Mouse (Mus musculus) limb, embryonic 13.5 days (tissue): ENCODE data around the gene Tas2r135. TPM values are rescaled to one million over a fixed set of nuclear protein-coding genes. Genes with fewer than 3 reads are reported as not detected.

Source experiments
- ATAC-seq: fragments of 200-750 bp; cut with Nextera tagmentation; 2 replicates; pipeline ENCODE4 v1.8.0; 2017; ENCODE audit warnings: low read depth, moderate number of reproducible peaks, moderate TSS enrichment; ENCODE audit not compliant: low FRiP score
- H3K27ac ChIP-seq: fragments of 300-500 bp; sonication (generic); 2 replicates; pipeline ENCODE4 v1.5.1; 2015; ENCODE audit warnings: inconsistent platforms, mild to moderate bottlenecking, moderate library complexity
- H3K27me3 ChIP-seq: fragments of 300-500 bp; sonication (generic); 2 replicates; pipeline ENCODE4 v1.6.1; 2015; ENCODE audit warnings: mild to moderate bottlenecking, inconsistent platforms
- H3K36me3 ChIP-seq: fragments of 300-500 bp; sonication (generic); 2 replicates; pipeline ENCODE4 v1.6.1; 2015; ENCODE audit warnings: inconsistent platforms, mild to moderate bottlenecking, moderate library complexity
- H3K4me1 ChIP-seq: fragments of 300-500 bp; sonication (generic); 2 replicates; pipeline ENCODE4 v1.6.1; 2015; ENCODE audit warnings: inconsistent platforms
- H3K4me2 ChIP-seq: fragments of 300-500 bp; sonication (generic); replicated peaks from 2 replicates; pipeline ENCODE4 v1.6.1; 2015; ENCODE audit warnings: inconsistent platforms, mild to moderate bottlenecking, moderate library complexity
- H3K4me3 ChIP-seq: fragments of 300-500 bp; sonication (generic); 2 replicates; pipeline ENCODE4 v1.5.1; 2015; ENCODE audit warnings: moderate library complexity, mild to moderate bottlenecking, inconsistent platforms
- H3K9ac ChIP-seq: fragments of 300-500 bp; sonication (generic); 2 replicates; pipeline ENCODE4 v1.6.1; 2015; ENCODE audit warnings: mild to moderate bottlenecking, inconsistent platforms
- H3K9me3 ChIP-seq: fragments of 300-500 bp; sonication (generic); 2 replicates; pipeline ENCODE4 v1.6.1; 2016; ENCODE audit warnings: inconsistent platforms
- WGBS: fragments of 180-500 bp; shearing (Covaris S2); methylation state at CpG from one replicate; pipeline ENCODE4 v1.1.7; 2015; 5-methylcytosine and 5-hydroxymethylcytosine counted together
- polyA plus RNA-seq: library from polyadenylated mRNA; unstranded; fragments of >200 nt; fragmentation: Nextera tagmentation; extraction: Ambion mirVana; gene quantifications from 2 replicates; pipeline ENCODE4 v1.2.1, GENCODE M21; 2015

Gene Tas2r135
- polyA plus RNA-seq, 1 experiment from 2014 or later = not detected

GRCm38 (mm10) chr6:42447381-42447780 is 42.1 kb downstream of the Tas2r135 start:
- H3K27me3 ChIP-seq = no peaks in the 10 kb centered on the region
- no peak overlapping the region for H3K27ac ChIP-seq
- H3K4me2 ChIP-seq = no peak overlapping the region
- no peaks in the 10 kb centered on the region for H3K4me1 ChIP-seq
- H3K9me3 ChIP-seq = no peaks in the 10 kb centered on the region
- no peak overlapping the region for H3K4me3 ChIP-seq
- no peak for ATAC-seq
- no peaks in the 10 kb centered on the region for H3K36me3 ChIP-seq
- 76% methylated on average over 2 of the region's 2 CpGs for WGBS
- no peak overlapping the region for H3K9ac ChIP-seq

Other genes with a start within 250 kb of the Tas2r135 start
- gene Tas2r144, start 190.1 kb upstream of the Tas2r135 start, polyA plus RNA-seq = not detected in 2 replicates
- 22.6 and 25.6 TPM in 2 replicates for gene Gstk1, start 159.5 kb upstream of the Tas2r135 start, polyA plus RNA-seq
- gene Tmem139, start 143.5 kb upstream of the Tas2r135 start, polyA plus RNA-seq = 0.93 and 0.99 TPM in 2 replicates
- 63.0 and 64.7 TPM in 2 replicates for gene Casp2, start 140.4 kb upstream of the Tas2r135 start, polyA plus RNA-seq
- 0.32 and 0.46 TPM in 2 replicates for gene Clcn1, start 118.7 kb upstream of the Tas2r135 start, polyA plus RNA-seq
- gene Fam131b, start 80.8 kb upstream of the Tas2r135 start, polyA plus RNA-seq = 0.45 and 0.56 TPM in 2 replicates
- 118 and 123 TPM in 2 replicates for gene Zyx, start 55.8 kb upstream of the Tas2r135 start, polyA plus RNA-seq
- 8.9 and 9.4 TPM in 2 replicates for gene Epha1, start 32.2 kb upstream of the Tas2r135 start, polyA plus RNA-seq
- gene Tas2r143, start 5.2 kb upstream of the Tas2r135 start, polyA plus RNA-seq = not detected in 2 replicates
- gene Tas2r126, start 29.1 kb downstream of the Tas2r135 start, polyA plus RNA-seq = not detected in 2 replicates
- not detected in 2 replicates for gene Olfr458, start 59.8 kb downstream of the Tas2r135 start, polyA plus RNA-seq
- not detected in 2 replicates for gene Olfr457, start 70.9 kb downstream of the Tas2r135 start, polyA plus RNA-seq
- not detected in 2 replicates for gene Olfr456, start 81.8 kb downstream of the Tas2r135 start, polyA plus RNA-seq
- gene Olfr455, start 142.2 kb downstream of the Tas2r135 start, polyA plus RNA-seq = not detected in 2 replicates
- gene Tcaf3, start 192.3 kb downstream of the Tas2r135 start, polyA plus RNA-seq = not detected in 2 replicates
- gene Tcaf2, start 239.8 kb downstream of the Tas2r135 start, polyA plus RNA-seq = 5.6 TPM in 2 replicates